Mouse (Mus musculus) heart, adult 2 months (tissue): ENCODE data around the gene Celf6. TPM values are rescaled to one million over a fixed set of nuclear protein-coding genes. Genes with fewer than 3 reads are reported as not detected.

ENCODE experiments used
- DNase-seq, 2 experiments: peaks; one replicate each; pipeline ENCODE4 v3.0.0; 2021
- H3K27ac ChIP-seq: fragments of 200-600 bp; 2 replicates; pipeline ENCODE4 v1.8.1; 2022
- H3K27me3 ChIP-seq: fragments of 200-500 bp; 2 replicates; pipeline ENCODE4 v1.6.1; 2012; ENCODE audit warnings: mild to moderate bottlenecking, low read length, inconsistent platforms, mixed read lengths; ENCODE audit not compliant: control insufficient read depth, insufficient read depth
- H3K36me3 ChIP-seq: fragments of 200-500 bp; 2 replicates; pipeline ENCODE4 v1.6.1; 2012; ENCODE audit warnings: low read length, inconsistent platforms; ENCODE audit not compliant: control insufficient read depth, insufficient read depth
- H3K4me1 ChIP-seq: fragments of 200-500 bp; 2 replicates; pipeline ENCODE4 v1.6.1; 2011; ENCODE audit warnings: low read length; ENCODE audit not compliant: control insufficient read depth, insufficient read depth
- H3K4me3 ChIP-seq: fragments of 200-600 bp; 2 replicates; pipeline ENCODE4 v1.8.1; 2022
- H3K79me2 ChIP-seq: fragments of 200-500 bp; replicated peaks from 2 replicates; pipeline ENCODE4 v1.6.1; 2012; ENCODE audit warnings: mild to moderate bottlenecking, inconsistent platforms, low read length, moderate library complexity, mixed read lengths; ENCODE audit not compliant: control insufficient read depth, insufficient read depth
- H3K9ac ChIP-seq: fragments of 200-500 bp; 2 replicates; pipeline ENCODE4 v1.6.1; 2012; ENCODE audit warnings: low read depth, mild to moderate bottlenecking, control low read depth, inconsistent platforms, low read length, mixed read lengths
- CTCF ChIP-seq: fragments of 200-600 bp; IDR thresholded peaks from 2 replicates; pipeline ENCODE4 v1.8.1; 2022; ENCODE audit warnings: antibody characterized with exemption, mild to moderate bottlenecking, moderate library complexity
- EP300 ChIP-seq: fragments of 200-500 bp; IDR thresholded peaks from 2 replicates; pipeline ENCODE4 v1.6.1; 2011; ENCODE audit warnings: low read depth, low read length, control low read depth; ENCODE audit not compliant: insufficient read depth
- POLR2A ChIP-seq: fragments of 200-500 bp; IDR thresholded peaks from 2 replicates; pipeline ENCODE4 v1.6.1; 2011; ENCODE audit warnings: mild to moderate bottlenecking, low read depth, low read length, control low read depth; ENCODE audit not compliant: insufficient read depth
- WGBS: fragments of 180-500 bp; shearing (Covaris S2); methylation state at CpG from one replicate; pipeline ENCODE4 v1.1.7; 2018; 5-methylcytosine and 5-hydroxymethylcytosine counted together
- intact Hi-C: fragments of 180-260 bp; cut with DNase I; formaldehyde crosslinking; loops from one replicate; pipeline ENCODE4 v1.15.1; 2025
- polyA plus RNA-seq: library from polyadenylated mRNA; depleted of rRNA; stranded (reverse); fragments of >200 nt; gene quantifications from 2 replicates; pipeline ENCODE4 v1.2.3, GENCODE M21; 2012
- total RNA-seq, 2 experiments: library from RNA; stranded (reverse); gene quantifications; 2 replicates each; pipeline ENCODE4 v1.2.3; 2021

Celf6 gene
- total and polyA plus RNA-seq, 3 experiments: not detected

- Histone ChIP-seq H3K79me2 (no peaks in the 10 kb centered on the region), H3K4me3 (no peak overlapping the region), H3K36me3 (no peaks in the 10 kb centered on the region), H3K9ac (no peak overlapping the region), H3K27ac (no peak overlapping the region), H3K27me3 (no peaks in the 10 kb centered on the region), H3K4me1 (no peaks in the 10 kb centered on the region)
- WGBS: 43% methylated on average over 12 of the region's 12 CpGs
- TF ChIP-seq CTCF: no peak
- no peak for TF ChIP-seq POLR2A
- no peak for TF ChIP-seq EP300
- intact Hi-C loops: loop anchor here (10.0 kb wide), 1 partner anchor 684 kb away; no protein-coding TSS in a partner anchor
- no peak for DNase-seq
These were observed 11.3 kb downstream of the Celf6 start for GRCm38 (mm10) chr9:59588710-59589671.

GRCm38 (mm10) chr9:59589703-59590439 lies 12.2 kb downstream of the Celf6 start:
- no peak overlapping the region for H3K27ac ChIP-seq
- WGBS: 68% methylated on average over 10 of the region's 10 CpGs
- H3K79me2 ChIP-seq: no peaks in the 10 kb centered on the region
- no peak for TF ChIP-seq CTCF
- H3K27me3 ChIP-seq: no peaks in the 10 kb centered on the region
- no peak overlapping the region for H3K9ac ChIP-seq
- DNase-seq: no peak
- no peak overlapping the region for H3K4me3 ChIP-seq
- no peaks in the 10 kb centered on the region for H3K4me1 ChIP-seq
- H3K36me3 ChIP-seq: no peaks in the 10 kb centered on the region
- intact Hi-C loops: loop anchor here (10.0 kb wide), 1 partner anchor 685 kb away; no protein-coding TSS in a partner anchor

GRCm38 (mm10) chr9:59601661-59602060 lies 23.9 kb downstream of the Celf6 start:
- Histone ChIP-seq H3K27ac (no peak overlapping the region), H3K9ac (no peak overlapping the region), H3K27me3 (peaks cover 3% of the 10 kb centered on the region; the same call in 1 of the 2 replicates), H3K4me3 (no peak overlapping the region), H3K36me3 (no peaks in the 10 kb centered on the region), H3K79me2 (no peaks in the 10 kb centered on the region), H3K4me1 (no peaks in the 10 kb centered on the region)
- WGBS: 65% methylated on average over 8 of the region's 8 CpGs
- intact Hi-C loops: no loop called here
- DNase-seq: no peak
- TF ChIP-seq CTCF (no peak), POLR2A (no peak), EP300 (no peak)

- intact Hi-C loops: no loop called here
- Histone ChIP-seq H3K79me2 (no peaks in the 10 kb centered on the region), H3K4me3 (no peak overlapping the region), H3K36me3 (no peaks in the 10 kb centered on the region), H3K27me3 (peaks cover 3% of the 10 kb centered on the region; the same call in 1 of the 2 replicates), H3K4me1 (no peaks in the 10 kb centered on the region), H3K27ac (no peak overlapping the region), H3K9ac (no peak overlapping the region)
- DNase-seq: no peak
- TF ChIP-seq POLR2A (no peak), CTCF (0 out of 2 replicates have a peak, but pooled peaks have one; percentile 3)
- WGBS: 53% methylated on average over 6 of the region's 6 CpGs
These were observed 28.2 kb downstream of the Celf6 start for GRCm38 (mm10) chr9:59605967-59606366.

GRCm38 (mm10) chr9:59610950-59611349 lies 33.2 kb downstream of the Celf6 start:
- intact Hi-C loops: no loop called here

More at GRCm38 (mm10) chr9:59610950-59611349, 33.2 kb downstream of the Celf6 start:
- Histone ChIP-seq H3K36me3 (no peaks in the 10 kb centered on the region), H3K4me1 (no peaks in the 10 kb centered on the region; the same call in 1 of the 2 replicates), H3K4me3 (no peak overlapping the region), H3K27me3 (no peaks in the 10 kb centered on the region), H3K9ac (no peak overlapping the region), H3K79me2 (no peaks in the 10 kb centered on the region), H3K27ac (no peak overlapping the region)
- TF ChIP-seq CTCF: no peak
- no peak for TF ChIP-seq EP300
- no peak for TF ChIP-seq POLR2A
- 89% methylated on average over 2 of the region's 2 CpGs for WGBS
- no peak for DNase-seq
